Mouse (Mus musculus) heart, embryonic 12.5 days (tissue): Measurements from ENCODE around the gene Tmem150a. TPM values are rescaled to one million over a fixed set of nuclear protein-coding genes. Genes with fewer than 3 reads are reported as not detected.
A peak's percentile ranks its signal among the peaks of the same experiment; 100 is the strongest.

Experiments
- ATAC-seq: fragments of 200-750 bp; cut with Nextera tagmentation; 2 replicates; pipeline ENCODE4 v1.8.0; 2017; ENCODE audit warnings: moderate TSS enrichment, moderate library complexity; ENCODE audit not compliant: insufficient number of reproducible peaks, low FRiP score
- H3K27ac ChIP-seq: fragments of 300-500 bp; sonication (generic); 2 replicates; pipeline ENCODE4 v1.5.1; 2016; ENCODE audit warnings: mild to moderate bottlenecking, moderate library complexity; ENCODE audit not compliant: poor library complexity, severe bottlenecking
- H3K27me3 ChIP-seq: fragments of 300-500 bp; sonication (generic); replicated peaks from 2 replicates; pipeline ENCODE4 v1.6.1; 2016; ENCODE audit warnings: mild to moderate bottlenecking, moderate library complexity
- H3K36me3 ChIP-seq: fragments of 300-500 bp; sonication (generic); 2 replicates; pipeline ENCODE4 v1.6.1; 2016; ENCODE audit warnings: mild to moderate bottlenecking, moderate library complexity
- H3K4me1 ChIP-seq: fragments of 300-500 bp; sonication (generic); replicated peaks from 2 replicates; pipeline ENCODE4 v1.6.1; 2016; ENCODE audit warnings: mild to moderate bottlenecking
- H3K4me2 ChIP-seq: fragments of 300-500 bp; sonication (generic); 2 replicates; pipeline ENCODE4 v1.6.1; 2016; ENCODE audit warnings: mild to moderate bottlenecking, moderate library complexity
- H3K4me3 ChIP-seq: fragments of 300-500 bp; sonication (generic); 2 replicates; pipeline ENCODE4 v1.5.1; 2016; ENCODE audit warnings: mild to moderate bottlenecking
- H3K9ac ChIP-seq: fragments of 300-500 bp; sonication (generic); 2 replicates; pipeline ENCODE4 v1.6.1; 2016; ENCODE audit warnings: mild to moderate bottlenecking, moderate library complexity
- H3K9me3 ChIP-seq: fragments of 300-500 bp; sonication (generic); replicated peaks from 2 replicates; pipeline ENCODE4 v1.6.1; 2016; ENCODE audit warnings: mild to moderate bottlenecking, moderate library complexity
- WGBS: fragments of 180-500 bp; shearing (Covaris S2); methylation state at CpG from one replicate; pipeline ENCODE4 v1.1.7; 2016; 5-methylcytosine and 5-hydroxymethylcytosine counted together
- polyA plus RNA-seq: library from polyadenylated mRNA; unstranded; fragments of >200 nt; fragmentation: Nextera tagmentation; extraction: Ambion mirVana; gene quantifications from 2 replicates; pipeline ENCODE4 v1.2.1, GENCODE M21; 2016

The Tmem150a gene
- polyA plus RNA-seq, result 13.3 and 13.5 TPM in 2 replicates

DNA sequence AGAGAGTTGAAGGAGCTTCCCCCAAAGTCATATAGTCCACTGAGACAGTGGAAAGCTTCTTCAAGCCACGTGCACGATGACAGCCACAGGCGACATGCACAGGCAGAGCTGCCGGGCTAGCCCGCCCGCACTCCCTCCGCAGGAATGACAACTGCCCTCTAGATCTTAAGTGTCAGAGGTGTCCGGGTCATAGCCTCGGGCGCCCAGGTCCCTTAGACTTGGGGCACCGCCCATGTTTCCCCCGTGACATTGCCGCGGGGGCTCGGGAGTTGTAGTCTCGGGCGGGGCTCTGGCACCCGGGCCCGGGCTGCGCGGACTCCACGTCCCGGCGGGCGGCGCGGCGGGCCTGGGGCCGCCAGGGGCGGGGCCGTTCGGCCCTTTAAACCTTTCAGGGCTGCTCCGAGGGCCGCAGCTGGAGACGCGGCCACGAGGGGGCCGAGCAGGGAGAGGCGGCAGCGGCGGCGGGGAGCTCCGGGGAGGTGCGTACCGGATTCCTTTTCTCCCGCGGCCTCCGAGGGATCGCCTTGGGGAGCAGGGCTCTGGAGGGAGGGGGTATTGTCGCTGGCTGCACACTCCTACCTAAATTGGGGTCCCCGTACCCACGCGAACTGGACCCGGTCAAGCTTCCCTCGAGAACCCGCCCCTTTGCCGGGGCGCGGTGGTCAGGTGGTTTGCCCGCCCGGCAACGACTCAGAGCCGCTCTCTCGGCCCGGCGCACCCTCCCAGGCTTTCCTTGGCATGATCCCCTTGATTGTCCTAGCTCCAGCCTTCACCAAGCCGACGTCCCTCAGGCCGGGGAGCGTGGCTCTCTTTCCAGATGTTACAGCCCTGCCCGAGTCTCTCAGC is at the start of gene Tmem150a:
Tmem150a (plus strand) TSS at position 382 of the 846 bp plus-strand sequence.
- peak; percentile 89 for ATAC-seq
- peaks cover 36% of the 10 kb centered on the region for H3K36me3 ChIP-seq
- H3K9me3 ChIP-seq, result no peaks in the 10 kb centered on the region
- WGBS, result under 1% methylated on average over 69 of the region's 71 CpGs
- H3K4me1 ChIP-seq, result peaks cover 61% of the 10 kb centered on the region
- no peaks in the 10 kb centered on the region for H3K27me3 ChIP-seq
- peak within 1 kb of the TSS; percentile 65 for H3K4me3 ChIP-seq
- H3K4me2 ChIP-seq, result peak within 1 kb of the TSS; percentile 79
- peak within 1 kb of the TSS; percentile 79 for H3K9ac ChIP-seq
- peak within 1 kb of the TSS; percentile 8; the same call in 1 of the 2 replicates for H3K27ac ChIP-seq

DNA sequence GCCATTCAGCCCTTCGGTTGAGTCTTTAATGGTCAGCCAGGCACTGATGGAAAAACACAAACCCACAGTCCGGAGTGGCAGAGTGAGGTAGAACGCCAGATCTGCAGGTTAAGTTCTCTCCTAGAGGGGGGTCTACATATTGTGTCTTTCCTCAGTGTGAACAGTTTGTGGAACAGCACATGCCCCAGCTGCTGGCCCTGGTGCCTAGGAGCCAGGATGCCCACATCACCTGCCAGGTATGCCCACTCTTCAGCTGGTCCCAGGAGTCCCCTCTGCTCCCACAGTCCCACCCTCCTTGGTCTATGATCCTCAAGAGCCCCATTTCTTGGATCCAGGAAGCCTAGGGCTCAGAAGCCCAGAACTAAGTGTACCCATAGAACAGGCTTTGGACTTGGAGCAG is 43.0 kb upstream of the Tmem150a start:
- H3K9me3 ChIP-seq, result no peaks in the 10 kb centered on the region
- no peak for ATAC-seq
- H3K27ac ChIP-seq, result no peak overlapping the region
- H3K36me3 ChIP-seq, result peaks cover 13% of the 10 kb centered on the region
- H3K4me2 ChIP-seq, result no peak overlapping the region
- no peaks in the 10 kb centered on the region for H3K27me3 ChIP-seq
- H3K4me3 ChIP-seq, result no peak overlapping the region
- peaks cover 43% of the 10 kb centered on the region for H3K4me1 ChIP-seq
- 83% methylated on average over 3 of the region's 3 CpGs for WGBS
- no peak overlapping the region for H3K9ac ChIP-seq

DNA sequence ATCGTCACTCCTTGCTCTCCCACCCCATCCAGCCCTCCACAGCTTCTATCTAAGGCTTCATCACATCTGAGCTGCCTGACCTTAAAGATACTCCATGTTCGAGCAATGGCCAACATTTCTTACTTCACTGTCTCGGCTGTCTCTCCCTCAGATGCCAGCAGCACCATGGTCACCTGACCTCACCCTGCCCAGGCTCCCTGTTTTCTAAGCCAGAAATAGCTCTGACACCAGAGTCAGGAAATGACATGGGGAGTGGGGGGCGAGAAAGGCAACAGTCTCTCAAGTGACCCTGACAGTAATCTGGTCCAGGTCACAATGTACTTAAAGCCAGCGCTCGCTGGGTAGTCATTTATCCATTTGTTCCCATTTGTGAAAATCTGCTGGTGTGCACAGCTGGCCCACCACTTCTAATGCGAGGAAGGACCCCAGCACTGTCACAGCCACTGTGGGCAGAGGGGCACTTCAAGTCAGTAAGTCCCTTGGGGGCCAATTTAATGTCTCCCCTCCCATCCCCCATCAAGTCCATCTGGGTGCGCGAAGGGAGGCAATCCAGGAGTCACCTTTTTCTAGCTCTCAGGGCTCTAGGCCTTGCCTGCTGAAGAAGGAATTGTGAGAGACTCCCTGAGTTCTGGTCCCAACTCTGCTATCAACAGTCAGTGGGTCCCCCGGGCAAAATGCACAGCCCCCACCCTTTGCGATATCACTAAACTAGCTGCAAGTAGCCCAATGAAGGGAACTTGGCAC is 42.0 kb upstream of the Tmem150a start:
- no peaks in the 10 kb centered on the region for H3K27me3 ChIP-seq
- no peaks in the 10 kb centered on the region for H3K9me3 ChIP-seq
- WGBS, result 50% methylated on average over 11 of the region's 11 CpGs
- H3K4me3 ChIP-seq, result no peak overlapping the region
- peaks cover 22% of the 10 kb centered on the region for H3K36me3 ChIP-seq
- peak overlapping the region; percentile 1; the same call in 1 of the 2 replicates for H3K4me2 ChIP-seq
- H3K9ac ChIP-seq, result no peak overlapping the region
- peaks cover 43% of the 10 kb centered on the region for H3K4me1 ChIP-seq
- ATAC-seq, result peak; percentile 54
- peak overlapping the region; percentile 93 for H3K27ac ChIP-seq

DNA sequence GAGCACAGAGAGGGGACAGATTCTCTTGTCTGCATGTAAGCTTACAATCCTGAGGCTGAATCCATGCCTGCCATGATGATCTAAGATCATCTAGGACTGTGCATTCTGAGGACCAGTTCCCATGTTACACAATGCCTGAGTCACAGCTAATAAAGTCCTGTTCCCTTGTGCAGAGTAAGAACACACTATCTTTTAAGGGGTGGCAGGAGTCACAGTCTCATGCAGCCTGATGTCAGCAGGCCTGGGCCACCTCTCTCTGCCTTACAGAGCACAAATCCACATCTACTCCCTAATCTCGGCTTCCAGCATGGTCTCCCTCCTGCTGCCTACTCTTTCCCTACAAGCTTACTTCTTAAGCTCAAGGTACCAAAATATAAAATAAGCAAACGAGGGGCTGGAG is 39.9 kb upstream of the Tmem150a start:
- no peak overlapping the region for H3K9ac ChIP-seq
- H3K27ac ChIP-seq, result peak overlapping the region; percentile 68; the same call in 1 of the 2 replicates
- H3K4me2 ChIP-seq, result no peak overlapping the region
- no peak overlapping the region for H3K4me3 ChIP-seq
- WGBS, result 65% methylated on average over 2 of the region's 2 CpGs
- H3K9me3 ChIP-seq, result no peaks in the 10 kb centered on the region
- H3K27me3 ChIP-seq, result no peaks in the 10 kb centered on the region
- H3K4me1 ChIP-seq, result peaks cover 46% of the 10 kb centered on the region
- peaks cover 41% of the 10 kb centered on the region for H3K36me3 ChIP-seq
- no peak for ATAC-seq

DNA sequence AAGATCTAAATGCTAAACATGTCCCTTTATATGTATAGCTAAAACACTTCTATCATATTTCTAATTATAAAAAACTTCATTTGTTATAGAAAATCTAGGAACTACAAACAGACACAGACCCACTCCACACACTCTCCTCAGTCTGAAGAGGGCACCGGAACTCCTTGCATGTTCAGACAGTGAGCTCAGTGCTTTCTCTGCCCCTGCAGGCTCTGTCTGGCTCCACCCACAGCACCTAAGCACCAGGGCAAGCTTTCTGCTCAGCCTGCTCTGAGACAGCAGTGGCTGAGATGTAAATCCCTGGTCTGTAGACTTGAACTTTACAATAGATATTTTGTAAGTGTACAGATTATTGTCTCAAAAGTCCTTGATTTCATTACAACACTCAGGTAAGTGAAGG is 39.2 kb upstream of the Tmem150a start:
- Histone ChIP-seq H3K9me3 (no peaks in the 10 kb centered on the region), H3K9ac (no peak overlapping the region)

DNA sequence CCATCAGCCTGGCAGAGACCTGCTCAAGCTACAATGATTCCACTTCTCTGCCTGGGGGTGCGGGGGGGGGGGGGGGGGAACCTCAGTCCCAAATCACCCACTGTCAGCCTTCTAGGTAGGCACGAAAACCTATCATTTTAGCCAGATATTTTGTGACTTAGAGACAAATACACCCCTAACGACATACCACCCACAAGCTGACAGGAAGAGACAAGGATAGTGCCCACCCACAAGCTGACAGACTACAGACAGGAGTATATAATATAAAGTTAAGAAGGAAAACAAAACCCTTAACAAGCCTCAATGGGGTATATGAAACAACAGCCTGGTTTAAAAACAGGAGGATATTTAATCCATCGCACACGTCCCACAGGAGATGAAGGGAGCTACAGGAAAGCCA is 36.8 kb upstream of the Tmem150a start:
- Histone ChIP-seq H3K9me3 (no peaks in the 10 kb centered on the region), H3K4me3 (no peak overlapping the region), H3K27me3 (no peaks in the 10 kb centered on the region), H3K27ac (no peak overlapping the region), H3K4me2 (no peak overlapping the region), H3K4me1 (peaks cover 30% of the 10 kb centered on the region), H3K9ac (no peak overlapping the region), H3K36me3 (peaks cover 62% of the 10 kb centered on the region)
- 79% methylated on average over 5 of the region's 5 CpGs for WGBS
- no peak for ATAC-seq

More for the DNA sequence above, 39.2 kb upstream of the Tmem150a start:
- Histone ChIP-seq H3K4me2 (no peak overlapping the region), H3K4me1 (peaks cover 46% of the 10 kb centered on the region), H3K4me3 (no peak overlapping the region), H3K27me3 (no peaks in the 10 kb centered on the region), H3K36me3 (peaks cover 48% of the 10 kb centered on the region), H3K27ac (peak overlapping the region; percentile 68)
- 18% methylated on average over 1 of the region's 1 CpGs for WGBS
- ATAC-seq, result peak; percentile 60; the same call in 1 of the 2 replicates

DNA sequence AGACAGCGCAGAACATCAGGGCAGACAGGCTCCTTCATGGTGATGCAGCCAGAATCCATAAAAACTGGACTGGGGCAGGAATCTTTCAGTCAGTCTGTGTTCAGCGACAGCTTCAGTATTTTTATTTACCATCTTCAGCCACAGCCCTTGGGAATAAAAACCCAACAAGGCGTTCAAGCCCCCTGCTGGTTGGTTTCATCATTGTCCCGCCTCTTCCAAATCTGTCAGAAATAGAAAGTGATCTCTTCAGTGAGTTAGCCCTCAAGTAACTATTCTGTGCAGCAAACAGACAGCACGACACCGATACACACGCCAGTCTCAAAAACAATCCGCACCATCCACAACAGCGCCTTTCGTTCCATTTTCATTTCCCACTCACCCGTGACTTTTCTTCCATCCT is 36.2 kb upstream of the Tmem150a start:
- no peaks in the 10 kb centered on the region for H3K27me3 ChIP-seq
- H3K4me2 ChIP-seq, result no peak overlapping the region
- no peaks in the 10 kb centered on the region for H3K9me3 ChIP-seq
- H3K4me3 ChIP-seq, result no peak overlapping the region
- H3K9ac ChIP-seq, result no peak overlapping the region
- no peak for ATAC-seq
- H3K4me1 ChIP-seq, result peaks cover 24% of the 10 kb centered on the region
- WGBS, result 76% methylated on average over 11 of the region's 11 CpGs
- peaks cover 67% of the 10 kb centered on the region for H3K36me3 ChIP-seq
- no peak overlapping the region for H3K27ac ChIP-seq

DNA sequence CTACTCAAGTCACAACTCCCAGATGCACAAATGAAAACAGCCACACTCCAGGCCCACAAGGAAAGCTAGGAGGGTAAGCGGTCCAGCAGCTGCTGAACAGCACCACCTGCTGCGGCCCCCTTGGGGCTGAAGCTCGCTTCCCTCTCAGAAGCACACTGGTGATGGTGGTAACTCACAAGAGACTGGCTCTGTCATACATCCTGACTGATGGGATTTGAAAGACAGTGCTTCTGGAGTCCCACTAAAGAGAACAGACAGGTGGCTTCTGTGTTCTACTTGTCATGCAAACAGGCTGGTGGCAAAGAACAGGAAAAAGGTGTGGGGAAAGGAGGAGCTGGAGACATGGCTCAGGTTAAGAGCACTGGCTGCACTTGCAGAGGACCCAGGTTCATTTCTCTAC is 32.3 kb upstream of the Tmem150a start:
- H3K9ac ChIP-seq, result no peak overlapping the region
- H3K36me3 ChIP-seq, result peaks cover 91% of the 10 kb centered on the region
- H3K9me3 ChIP-seq, result no peaks in the 10 kb centered on the region
- H3K4me2 ChIP-seq, result no peak overlapping the region
- H3K27me3 ChIP-seq, result no peaks in the 10 kb centered on the region
- no peak for ATAC-seq
- H3K27ac ChIP-seq, result no peak overlapping the region
- 0 out of 2 replicates have a peak, but pooled peaks cover 3% of the 10 kb centered on the region for H3K4me1 ChIP-seq
- WGBS, result 98% methylated on average over 3 of the region's 3 CpGs
- H3K4me3 ChIP-seq, result no peak overlapping the region

DNA sequence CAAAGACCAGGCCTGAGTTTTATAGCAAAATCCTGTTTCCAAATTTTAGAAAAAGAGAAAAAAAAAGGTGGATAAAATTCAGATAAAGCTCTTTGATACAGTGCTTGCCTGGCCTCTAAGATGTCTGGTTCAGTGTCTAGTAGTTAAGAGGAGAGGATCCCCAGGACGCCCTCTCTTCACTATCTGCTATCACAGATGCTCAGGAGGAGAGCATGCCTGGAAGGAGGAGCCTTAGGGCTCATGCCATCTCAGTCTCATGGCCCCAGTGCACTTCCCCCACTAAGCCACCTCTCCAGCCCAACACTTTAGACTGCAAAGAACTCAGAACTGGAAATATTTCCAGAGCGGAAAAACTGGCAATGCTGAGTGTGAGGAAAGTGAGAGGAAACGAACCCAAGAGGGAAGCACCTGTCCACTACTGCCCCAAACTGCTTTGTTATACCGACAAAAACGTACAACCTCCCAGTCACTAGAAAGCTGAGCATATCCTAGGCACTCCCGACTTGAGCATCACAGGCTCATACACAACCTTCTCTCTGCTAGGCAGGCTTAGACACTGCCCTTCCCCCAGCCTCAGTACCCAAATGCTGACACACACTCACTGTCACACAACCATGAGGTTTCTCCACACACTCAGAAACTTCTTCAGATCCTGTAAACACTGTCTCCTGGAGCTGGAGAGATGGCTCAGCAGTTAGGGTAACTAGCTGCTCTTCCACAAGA is 31.3 kb upstream of the Tmem150a start:
- Histone ChIP-seq H3K4me1 (0 out of 2 replicates have a peak, but pooled peaks cover 3% of the 10 kb centered on the region), H3K4me2 (no peak overlapping the region), H3K36me3 (peaks cover 93% of the 10 kb centered on the region), H3K9ac (no peak overlapping the region), H3K9me3 (no peaks in the 10 kb centered on the region), H3K4me3 (no peak overlapping the region), H3K27me3 (no peaks in the 10 kb centered on the region), H3K27ac (no peak overlapping the region)
- no peak; the same call in 1 of the 2 replicates for ATAC-seq
- 84% methylated on average over 6 of the region's 6 CpGs for WGBS

DNA sequence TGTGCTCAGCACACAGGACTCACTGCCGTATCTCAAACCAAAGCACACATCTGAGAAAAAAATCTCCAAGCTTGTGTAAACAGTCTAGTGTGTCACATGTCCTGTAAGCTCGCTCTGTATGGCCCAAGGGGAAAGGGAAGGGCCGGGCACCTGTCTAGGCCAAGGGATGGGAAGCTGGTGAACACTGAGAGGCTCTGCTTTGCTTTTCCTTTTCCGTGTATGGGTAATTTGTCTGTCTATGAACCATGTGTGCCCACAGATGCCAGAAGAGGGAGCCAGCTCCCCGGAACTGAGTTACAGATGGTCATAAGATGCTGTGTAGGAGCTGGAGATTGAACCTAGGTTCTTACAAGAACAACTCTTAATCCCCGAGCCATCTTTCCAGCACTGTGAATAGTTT is 29.0 kb upstream of the Tmem150a start:
- Histone ChIP-seq H3K9me3 (no peaks in the 10 kb centered on the region), H3K4me2 (no peak overlapping the region), H3K4me3 (no peak overlapping the region), H3K4me1 (no peaks in the 10 kb centered on the region), H3K27me3 (no peaks in the 10 kb centered on the region), H3K9ac (no peak overlapping the region), H3K27ac (no peak overlapping the region), H3K36me3 (peaks cover 89% of the 10 kb centered on the region)
- 75% methylated on average over 6 of the region's 6 CpGs for WGBS
- no peak for ATAC-seq

DNA sequence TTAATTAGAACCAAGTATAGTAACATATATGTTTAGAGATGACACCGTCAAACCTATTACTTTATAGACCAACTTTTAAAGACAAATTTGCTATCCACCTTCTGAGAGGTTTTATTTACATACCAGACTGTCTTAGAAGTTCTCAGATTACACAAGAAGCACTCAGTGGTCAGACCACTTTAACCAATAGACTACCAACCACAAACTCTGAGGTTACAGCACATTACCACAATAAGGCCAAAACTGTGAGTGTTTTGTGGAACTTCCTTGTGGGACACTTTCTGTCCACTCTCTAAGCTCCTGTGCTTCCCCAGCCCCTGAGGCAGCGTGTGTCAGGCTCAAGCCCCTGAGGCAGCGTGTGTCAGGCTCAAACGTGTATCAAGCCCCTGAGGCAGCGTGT is 26.2 kb upstream of the Tmem150a start:
- Histone ChIP-seq H3K4me3 (no peak overlapping the region), H3K4me1 (peaks cover 11% of the 10 kb centered on the region), H3K9ac (no peak overlapping the region), H3K4me2 (no peak overlapping the region), H3K27me3 (no peaks in the 10 kb centered on the region), H3K9me3 (no peaks in the 10 kb centered on the region), H3K36me3 (peaks cover 84% of the 10 kb centered on the region), H3K27ac (no peak overlapping the region)
- ATAC-seq, result no peak
- 92% methylated on average over 5 of the region's 5 CpGs for WGBS
